Mouse (Mus musculus) mouse trophoblast stem cell (cell line): ENCODE data around the gene Fam43a.

Experiments
- in situ Hi-C, 2 experiments: fragments of 300-500 bp; cut with MseI, MboI; formaldehyde crosslinking; loops; 2 replicates in 1 of 2; 3 replicates in 1 of 2; pipeline ENCODE4 v1.15.1; 2025

The Fam43a gene

GRCm38 (mm10) chr16:30628401-30628800 lies 28.9 kb downstream of the Fam43a start:
- in situ Hi-C loops, result no loop called here

DNA sequence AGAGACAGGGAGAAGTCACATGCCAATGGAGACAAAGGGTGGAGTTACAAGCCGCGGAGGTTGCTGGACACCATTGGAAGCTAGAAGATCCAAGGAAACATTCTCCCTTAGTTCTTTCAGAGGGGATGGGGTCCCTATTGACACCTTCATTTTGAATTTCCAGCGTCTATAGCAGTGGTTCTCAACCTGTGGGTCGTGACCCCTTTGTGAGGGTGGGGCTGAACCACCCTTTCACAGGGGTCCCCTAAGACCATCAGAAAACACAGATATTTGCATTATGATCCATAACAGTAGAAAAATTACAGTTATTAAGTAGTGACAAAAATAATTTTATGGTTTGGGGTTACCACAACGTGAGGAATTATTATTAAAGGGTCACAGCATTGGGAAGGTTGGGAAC lies 30.0 kb downstream of the Fam43a start:
- in situ Hi-C loops, result no loop called here

- in situ Hi-C loops, result no loop called here
Observed at GRCm38 (mm10) chr16:30633906-30634746, 34.6 kb downstream of the Fam43a start.

DNA sequence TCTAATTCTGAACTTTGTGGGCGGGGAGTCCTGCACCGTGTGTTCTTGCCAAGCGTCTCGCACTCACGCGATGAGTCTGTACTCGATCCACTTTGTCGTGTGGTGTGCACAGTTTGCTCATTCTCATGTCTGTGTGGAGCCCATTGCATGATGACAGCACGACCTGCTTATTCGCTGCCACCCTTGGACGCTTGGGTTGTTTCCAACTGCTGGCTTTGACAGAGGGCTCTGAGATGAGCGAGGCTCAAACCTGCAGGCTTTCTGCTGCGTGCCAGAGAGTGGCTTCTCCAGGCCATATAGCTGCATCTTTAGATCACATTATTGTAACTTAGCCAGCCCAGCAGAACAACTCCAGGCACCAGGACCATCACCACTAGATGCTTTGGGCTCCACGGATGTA lies 39.1 kb downstream of the Fam43a start:
- in situ Hi-C loops, result no loop called here

GRCm38 (mm10) chr16:30640591-30640990 lies 41.1 kb downstream of the Fam43a start:
- in situ Hi-C loops, result no loop called here

GRCm38 (mm10) chr16:30641408-30641807 lies 41.9 kb downstream of the Fam43a start:
- in situ Hi-C loops, result no loop called here

DNA sequence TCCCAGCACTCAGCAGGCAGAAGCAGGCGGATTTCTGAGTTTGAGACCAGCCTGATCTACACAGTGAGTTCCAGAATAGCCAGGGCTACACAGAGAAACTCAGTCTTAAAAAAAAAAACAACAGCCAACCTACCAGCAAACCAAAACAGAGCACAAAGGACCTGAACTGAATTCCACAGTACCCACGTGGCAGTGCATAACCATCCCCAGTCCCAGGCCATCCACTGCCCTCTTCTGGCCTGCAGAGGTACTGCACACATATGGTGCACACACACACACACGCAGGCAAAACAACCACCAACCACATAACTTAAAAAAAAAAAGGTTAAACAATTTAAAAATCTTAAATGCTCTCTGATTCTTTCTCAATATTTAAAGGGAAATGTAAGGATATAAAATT lies 42.7 kb downstream of the Fam43a start:
- in situ Hi-C loops, result no loop called here

DNA sequence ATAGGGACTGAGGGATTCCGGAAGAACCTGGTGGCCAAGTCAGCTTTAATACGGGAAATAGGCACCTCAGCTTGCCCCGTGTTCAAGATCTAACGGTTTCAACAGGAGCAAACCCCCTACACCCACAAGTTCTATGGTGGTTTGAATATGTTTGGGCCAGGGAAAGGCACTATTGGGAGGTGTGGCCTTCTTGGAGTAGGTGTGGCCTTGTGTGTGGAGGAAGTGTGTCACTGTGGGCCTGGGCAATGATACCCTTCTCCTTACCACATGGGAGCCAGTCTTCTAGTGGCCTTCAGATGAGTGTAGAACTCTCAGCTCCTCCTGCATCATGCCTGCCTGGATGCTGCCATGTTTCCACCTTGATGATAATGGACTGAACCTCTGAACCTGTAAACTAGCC lies 45.5 kb downstream of the Fam43a start:
- in situ Hi-C loops, result no loop called here

DNA sequence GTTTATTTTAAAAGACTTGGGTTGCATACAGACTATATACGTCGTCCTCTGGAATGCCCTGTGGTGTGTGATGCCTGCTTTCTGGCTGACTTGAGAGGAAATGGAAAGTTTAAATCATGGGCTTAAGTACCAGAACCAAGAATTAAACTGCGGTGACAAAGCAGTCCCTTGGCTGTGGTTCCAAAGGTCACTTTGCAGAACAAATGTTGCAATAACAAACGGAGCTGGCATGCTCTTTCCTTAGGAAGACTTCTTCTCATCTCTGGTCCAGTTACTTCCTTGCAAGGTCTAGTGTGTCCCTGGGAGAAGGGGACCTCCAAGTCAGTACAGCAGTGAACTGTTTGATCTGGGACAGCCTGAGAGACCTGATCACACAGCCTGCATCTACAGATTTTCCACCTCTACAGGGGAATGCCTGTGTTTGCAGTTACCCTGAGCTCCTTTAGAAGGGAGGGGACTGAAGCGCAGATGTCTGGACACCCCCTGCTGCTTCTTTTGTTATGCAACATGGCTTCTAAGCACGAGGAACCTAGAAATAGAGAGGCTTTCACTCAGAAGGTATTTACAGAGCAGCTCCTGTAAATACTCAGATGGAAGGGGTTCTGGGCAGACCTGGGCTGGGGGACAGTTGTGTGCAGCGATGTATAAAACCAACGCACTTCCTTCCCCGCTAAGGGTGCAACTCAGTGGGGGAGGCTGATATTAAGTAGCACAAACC lies 46.5 kb downstream of the Fam43a start:
- in situ Hi-C loops, result no loop called here

GRCm38 (mm10) chr16:30646856-30647255 lies 47.3 kb downstream of the Fam43a start:
- in situ Hi-C loops, result no loop called here

GRCm38 (mm10) chr16:30651292-30651691 lies 51.8 kb downstream of the Fam43a start:
- in situ Hi-C loops, result no loop called here
